Mouse (Mus musculus) megakaryocyte, embryonic 14.5 days (primary cell): Measurements from ENCODE around the gene Iffo2.

Experiments used
- FLI1 ChIP-seq: IDR thresholded peaks from 2 replicates; pipeline ENCODE4 v1.6.1; 2012; ENCODE audit warnings: low read length, inconsistent platforms, mixed read lengths
- GATA1 ChIP-seq: IDR thresholded peaks from 3 replicates; pipeline ENCODE4 v1.6.1; 2012; ENCODE audit warnings: mixed read lengths, low read length, inconsistent platforms, borderline replicate concordance

GRCm38 (mm10) chr4:139606732-139607131 lies 76.4 kb downstream of the Iffo2 start:
- TF ChIP-seq GATA1 (no peak), FLI1 (no peak)
